Mouse (Mus musculus) erythroblast, embryonic 14.5 days (primary cell): Measurements from ENCODE around the gene 4933428G20Rik.

ENCODE experiments used
- GATA1 ChIP-seq: IDR thresholded peaks from 2 replicates; pipeline ENCODE4 v1.6.1; 2012; ENCODE audit warnings: low read length, inconsistent platforms, mixed read lengths
- TAL1 ChIP-seq: IDR thresholded peaks from 3 replicates; pipeline ENCODE4 v1.6.1; 2012; ENCODE audit warnings: low read length, inconsistent platforms, mixed read lengths

- TF ChIP-seq TAL1 (no peak), GATA1 (no peak)
These were observed 34.5 kb upstream of the 4933428G20Rik start for GRCm38 (mm10) chr11:97534442-97535307.
